Mouse (Mus musculus) central nervous system, embryonic 14 days (tissue): ENCODE measurements around the gene Nkx2-3. TPM values are rescaled to one million over a fixed set of nuclear protein-coding genes. Genes with fewer than 3 reads are reported as not detected.

Experiments used
- polyA plus RNA-seq: library from polyadenylated mRNA; depleted of rRNA; stranded (reverse); fragments of >200 nt; gene quantifications from 2 replicates; pipeline ENCODE4 v1.2.3, GENCODE M21; 2012; rRNA removed

The Nkx2-3 gene
- polyA plus RNA-seq: 0.99 and 1.7 TPM in 2 replicates

GRCm38 (mm10) chr19:43612051-43612450 is at the start of gene Nkx2-3:
Nkx2-3 (plus strand) TSS chr19:43612325.

Other genes with a start within 250 kb of the Nkx2-3 start
- gene Hpse2, start 224.0 kb upstream of the Nkx2-3 start, polyA plus RNA-seq: 0.12 and 0.23 TPM in 2 replicates
- gene Cnnm1, start 171.9 kb upstream of the Nkx2-3 start, polyA plus RNA-seq: 3.8 and 5.0 TPM in 2 replicates
- gene Got1, start 87.7 kb upstream of the Nkx2-3 start, polyA plus RNA-seq: 60.1 and 60.5 TPM in 2 replicates
- gene Slc25a28, start 62.6 kb downstream of the Nkx2-3 start, polyA plus RNA-seq: 88.3 and 89.1 TPM in 2 replicates
- 7.5 and 8.1 TPM in 2 replicates for gene Entpd7, start 77.3 kb downstream of the Nkx2-3 start, polyA plus RNA-seq
- 4.7 and 6.4 TPM in 2 replicates for gene Cutc, start 140.7 kb downstream of the Nkx2-3 start, polyA plus RNA-seq
- 15.0 and 17.5 TPM in 2 replicates for gene Cox15, start 140.7 kb downstream of the Nkx2-3 start, polyA plus RNA-seq
- gene Abcc2, start 169.9 kb downstream of the Nkx2-3 start, polyA plus RNA-seq: 0.07 and 0.14 TPM in 2 replicates